Mouse (Mus musculus): ENCODE measurements around the gene 4930412O13Rik. TPM values are rescaled to one million over a fixed set of nuclear protein-coding genes. Genes with fewer than 3 reads are reported as not detected.

Gene 4930412O13Rik
- not detected for total RNA-seq (2023)

GRCm38 (mm10) chr2:9881051-9881591 lies at the start of gene 4930412O13Rik:
Gene 4930412O13Rik, plus strand, starts transcription at chr2:9881252.

GRCm38 (mm10) chr2:9888913-9889650 lies 8.0 kb downstream of the 4930412O13Rik start, which contains the start of gene 9230102O04Rik:
Gene 9230102O04Rik, minus strand, starts transcription at chr2:9889540.

GRCm38 (mm10) chr2:9889651-9890183 lies 8.7 kb downstream of the 4930412O13Rik start, which contains the start of gene Gata3:
Gene Gata3, minus strand, starts transcription at chr2:9890034.

Other genes with a start within 250 kb of the 4930412O13Rik start
- not detected for gene 9230102O04Rik, start 8.3 kb downstream of the 4930412O13Rik start, total RNA-seq (2023)
- 91.4 TPM for gene Gata3, start 8.8 kb downstream of the 4930412O13Rik start, total RNA-seq (2023)
- 26.3 TPM for gene Taf3, start 167.3 kb downstream of the 4930412O13Rik start, total RNA-seq (2023)
- gene Atp5c1, start 199.3 kb downstream of the 4930412O13Rik start, total RNA-seq (2023): 127 TPM
- 23.0 TPM for gene Kin, start 199.3 kb downstream of the 4930412O13Rik start, total RNA-seq (2023)

Data from CD4-positive naive resting alpha-beta T cell, adult 57 days (primary cell).